Mouse (Mus musculus): ENCODE data around the gene Ogdh.

- TF ChIP-seq GATA1 (IDR thresholded peaks at IDR 0.05; ENCODE audit: borderline replicate concordance, low read length) (no peak), FLI1 (IDR thresholded peaks at IDR 0.05; ENCODE audit: low read length) (no peak)
Observed at GRCm38 (mm10) chr11:6313874-6314406, 22.5 kb downstream of the Ogdh start.
